Mouse (Mus musculus) macrophage (primary cell): ENCODE measurements around the gene Nrbp1. TPM values are rescaled to one million over a fixed set of nuclear protein-coding genes. Genes with fewer than 3 reads are reported as not detected.

Experiments
- H3K27ac ChIP-seq: fragments of 350-480 bp; formaldehyde crosslinking; 2 replicates; pipeline ENCODE4 v1.9.0; 2021
- H3K36me3 ChIP-seq: fragments of 350-480 bp; formaldehyde crosslinking; 2 replicates; pipeline ENCODE4 v1.9.0; 2021; ENCODE audit errors: inconsistent target
- H3K4me3 ChIP-seq: fragments of 350-480 bp; formaldehyde crosslinking; 2 replicates; pipeline ENCODE4 v1.9.0; 2021; ENCODE audit errors: inconsistent target
- H3K79me2 ChIP-seq: fragments of 350-480 bp; formaldehyde crosslinking; 2 replicates; pipeline ENCODE4 v1.9.0; 2021; ENCODE audit errors: inconsistent target
- WGBS: methylation state at CpG from one replicate; pipeline ENCODE4 v1.1.7; 2026; ENCODE audit warnings: inconsistent platforms; ENCODE audit not compliant: missing documents; 5-methylcytosine and 5-hydroxymethylcytosine counted together
- polyA plus RNA-seq: library from polyadenylated mRNA; stranded (reverse); fragments of 250-400 nt; gene quantifications from 3 replicates; pipeline ENCODE4 v1.2.4, GENCODE M21; 2018; ENCODE audit warnings: inconsistent platforms

Nrbp1 gene
- polyA plus RNA-seq, 1 experiment from 2014 or later, result 96.8 TPM

- WGBS, result 95% methylated on average over 9 of the region's 9 CpGs
- Histone ChIP-seq H3K4me3 (no peak overlapping the region), H3K27ac (no peak overlapping the region), H3K36me3 (no peaks in the 10 kb centered on the region), H3K79me2 (peaks cover 22% of the 10 kb centered on the region)
Measured at GRCm38 (mm10) chr5:31222696-31223095, 18.0 kb upstream of the Nrbp1 start.

DNA sequence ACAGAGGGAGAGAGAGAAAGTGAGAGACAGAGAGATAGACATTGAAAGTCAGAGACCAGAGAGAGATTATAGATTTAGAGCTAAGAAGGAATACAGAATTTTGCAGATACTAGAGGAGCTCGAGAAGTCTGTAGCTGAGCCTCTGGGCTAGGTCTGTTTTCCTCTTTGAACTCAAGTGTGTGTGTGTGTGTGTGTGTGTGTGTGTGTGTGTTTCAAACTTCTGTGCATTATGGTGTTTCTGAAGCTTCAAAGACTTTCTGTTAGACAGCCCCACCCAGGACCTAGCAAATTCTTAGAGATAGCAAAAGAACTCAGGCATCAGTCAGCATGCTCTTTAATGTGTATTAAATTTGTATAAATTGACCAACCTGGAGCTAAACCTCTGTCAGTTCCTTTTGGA, 14.0 kb upstream of the Nrbp1 start:
- Histone ChIP-seq H3K36me3 (no peaks in the 10 kb centered on the region), H3K79me2 (no peaks in the 10 kb centered on the region), H3K4me3 (no peak overlapping the region), H3K27ac (no peak overlapping the region)
- WGBS, result 86% methylated on average over 1 of the region's 1 CpGs

DNA sequence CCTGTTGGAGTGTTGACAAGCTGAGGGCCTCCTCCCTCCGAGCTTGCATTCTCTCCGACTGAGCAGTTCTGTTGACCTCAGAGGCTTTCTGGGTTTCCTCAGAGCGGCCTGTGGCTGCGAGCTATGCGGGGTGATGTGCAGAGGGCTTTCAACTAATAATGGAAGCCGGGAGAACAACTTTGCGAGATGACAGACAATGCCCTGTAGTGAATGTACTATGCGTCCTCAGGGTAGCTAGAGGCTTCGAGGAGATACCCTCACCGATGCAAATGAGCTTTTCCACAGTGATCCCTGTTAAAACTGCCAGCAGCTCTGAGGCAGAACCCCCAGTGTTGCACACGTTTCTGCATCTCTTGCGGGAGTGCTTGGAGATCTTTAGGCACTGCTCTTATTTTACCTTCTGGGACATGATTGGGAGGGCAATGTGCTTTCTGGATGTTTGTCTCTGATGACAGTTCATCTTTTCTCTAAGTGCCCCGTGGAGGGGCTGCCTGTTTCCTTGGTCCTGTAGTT, 914 bp downstream of the Nrbp1 start:
- Histone ChIP-seq H3K36me3 (peaks cover 29% of the 10 kb centered on the region), H3K4me3 (peak overlapping the region; percentile 79), H3K79me2 (peaks cover 40% of the 10 kb centered on the region), H3K27ac (peak overlapping the region; percentile 13; the same call in 1 of the 2 replicates)
- under 1% methylated on average over 13 of the region's 13 CpGs for WGBS

GRCm38 (mm10) chr5:31242191-31242590, 1.5 kb downstream of the Nrbp1 start:
- Histone ChIP-seq H3K36me3 (peaks cover 35% of the 10 kb centered on the region), H3K4me3 (peak overlapping the region; percentile 79), H3K79me2 (peaks cover 40% of the 10 kb centered on the region), H3K27ac (no peak overlapping the region)
- 29% methylated on average over 10 of the region's 10 CpGs for WGBS

GRCm38 (mm10) chr5:31250716-31251115, 10.1 kb downstream of the Nrbp1 start:
- WGBS, result 100% methylated on average over 3 of the region's 4 CpGs

GRCm38 (mm10) chr5:31251541-31252101, 11.0 kb downstream of the Nrbp1 start, which contains the start of gene Krtcap3:
Gene Krtcap3 (plus strand): TSS chr5:31251691.
- H3K4me3 ChIP-seq, result no peak within 1 kb of the TSS
- H3K79me2 ChIP-seq, result no peaks in the 10 kb centered on the region
- no peak within 1 kb of the TSS for H3K27ac ChIP-seq
- 70% methylated on average over 44 of the region's 47 CpGs for WGBS
- H3K36me3 ChIP-seq, result peaks cover 47% of the 10 kb centered on the region

More at GRCm38 (mm10) chr5:31250716-31251115, 10.1 kb downstream of the Nrbp1 start:
- no peaks in the 10 kb centered on the region; the same call in 1 of the 2 replicates for H3K79me2 ChIP-seq
- H3K36me3 ChIP-seq, result peaks cover 56% of the 10 kb centered on the region
- H3K4me3 ChIP-seq, result no peak overlapping the region
- H3K27ac ChIP-seq, result no peak overlapping the region

DNA sequence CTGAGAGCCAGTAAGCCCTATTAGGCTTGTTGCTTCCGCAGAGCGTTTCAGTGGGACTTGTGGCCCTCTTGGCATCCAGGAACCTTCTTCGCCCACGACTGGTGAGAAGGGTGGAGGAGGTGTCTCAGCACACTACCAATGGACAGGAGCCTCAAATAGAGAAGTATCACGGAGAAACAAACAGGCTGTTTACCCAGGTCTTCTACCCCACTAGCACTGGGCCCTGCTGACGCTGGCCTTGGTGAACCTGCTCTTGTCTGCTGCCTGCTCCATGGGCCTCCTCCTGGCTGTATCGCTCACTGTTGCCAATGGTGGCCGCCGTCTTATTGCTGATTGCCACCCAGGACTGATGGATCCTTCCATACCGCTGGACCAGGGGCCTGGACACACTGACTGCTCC, 11.5 kb downstream of the Nrbp1 start:
- no peak overlapping the region for H3K27ac ChIP-seq
- H3K36me3 ChIP-seq, result peaks cover 42% of the 10 kb centered on the region
- H3K4me3 ChIP-seq, result no peak overlapping the region
- H3K79me2 ChIP-seq, result no peaks in the 10 kb centered on the region
- WGBS, result 91% methylated on average over 10 of the region's 10 CpGs

GRCm38 (mm10) chr5:31252795-31253545, 12.3 kb downstream of the Nrbp1 start:
- no peaks in the 10 kb centered on the region for H3K79me2 ChIP-seq
- 93% methylated on average over 15 of the region's 16 CpGs for WGBS
- no peak overlapping the region for H3K27ac ChIP-seq
- no peak overlapping the region for H3K4me3 ChIP-seq
- H3K36me3 ChIP-seq, result peaks cover 34% of the 10 kb centered on the region

GRCm38 (mm10) chr5:31253806-31254205, 13.1 kb downstream of the Nrbp1 start:
- Histone ChIP-seq H3K36me3 (peaks cover 26% of the 10 kb centered on the region), H3K79me2 (no peaks in the 10 kb centered on the region), H3K4me3 (no peak overlapping the region), H3K27ac (no peak overlapping the region)
- 87% methylated on average over 7 of the region's 8 CpGs for WGBS

GRCm38 (mm10) chr5:31254452-31254851, 13.8 kb downstream of the Nrbp1 start:
- no peak overlapping the region for H3K27ac ChIP-seq
- no peaks in the 10 kb centered on the region for H3K79me2 ChIP-seq
- H3K4me3 ChIP-seq, result no peak overlapping the region
- WGBS, result 44% methylated on average over 7 of the region's 7 CpGs
- H3K36me3 ChIP-seq, result peaks cover 19% of the 10 kb centered on the region

GRCm38 (mm10) chr5:31254901-31255300, 14.2 kb downstream of the Nrbp1 start:
- Histone ChIP-seq H3K79me2 (no peaks in the 10 kb centered on the region), H3K27ac (no peak overlapping the region), H3K36me3 (peaks cover 19% of the 10 kb centered on the region), H3K4me3 (no peak overlapping the region)
- WGBS, result 85% methylated on average over 8 of the region's 8 CpGs

DNA sequence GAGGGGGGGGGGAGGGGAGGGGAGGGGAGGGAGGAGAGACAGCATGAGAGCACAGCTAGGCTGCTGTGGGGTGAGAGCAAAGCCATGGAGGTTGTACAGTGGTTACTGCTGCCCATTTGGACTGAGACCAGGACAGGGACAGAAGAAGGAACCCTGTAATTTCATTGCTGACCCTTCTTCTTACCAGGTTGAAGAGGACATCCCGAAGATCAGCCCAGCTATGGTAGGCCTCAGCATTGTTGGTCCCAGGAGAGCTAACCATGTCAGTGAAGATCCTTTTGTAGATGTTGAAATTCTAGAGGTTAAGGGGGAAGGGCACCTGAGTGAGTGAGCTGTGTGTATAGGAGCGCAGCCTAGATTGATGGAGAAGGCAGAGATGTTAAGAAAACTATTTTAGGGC, 14.7 kb downstream of the Nrbp1 start:
- Histone ChIP-seq H3K27ac (no peak overlapping the region), H3K4me3 (no peak overlapping the region), H3K36me3 (peaks cover 19% of the 10 kb centered on the region), H3K79me2 (no peaks in the 10 kb centered on the region)
- 94% methylated on average over 2 of the region's 2 CpGs for WGBS

DNA sequence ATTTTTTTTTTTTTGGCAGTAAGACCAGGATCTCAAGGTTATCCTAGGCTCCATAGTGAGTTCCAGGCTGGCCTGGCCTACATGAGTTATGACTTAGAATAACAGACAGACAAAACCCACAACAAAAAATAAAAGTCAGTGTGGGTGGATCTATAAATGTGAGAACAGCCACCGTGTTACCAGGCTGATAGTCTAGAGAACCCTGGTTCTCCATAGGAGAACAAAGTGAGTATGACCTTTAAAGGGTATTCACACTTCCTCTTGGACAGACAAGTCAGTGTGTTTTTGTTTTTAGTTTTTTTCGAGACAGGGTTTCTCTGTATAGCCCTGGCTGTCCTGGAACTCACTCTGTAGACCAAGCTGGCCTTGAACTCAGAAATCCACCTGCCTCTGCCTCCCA, 15.3 kb downstream of the Nrbp1 start:
- H3K27ac ChIP-seq, result no peak overlapping the region
- WGBS, result 48% methylated on average over 2 of the region's 2 CpGs

DNA sequence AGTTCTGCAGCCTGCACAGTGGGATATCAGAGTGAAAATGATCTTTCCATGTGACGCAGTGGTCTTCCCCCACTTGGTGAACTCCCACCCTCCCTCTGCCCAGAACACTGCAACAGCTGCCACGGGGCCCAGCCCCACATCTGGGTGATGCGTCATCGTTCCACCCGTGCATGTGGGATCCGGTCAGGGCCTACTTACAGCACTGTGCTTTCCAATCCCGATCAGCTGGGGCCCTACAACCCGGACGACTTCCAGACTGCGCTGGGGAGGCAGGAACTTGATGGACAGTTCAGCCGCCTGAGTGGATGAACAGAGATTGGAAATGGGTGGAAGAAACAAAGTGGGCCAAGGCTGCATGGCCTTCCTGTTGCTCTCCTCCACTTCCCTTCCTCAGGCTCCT, 17.0 kb downstream of the Nrbp1 start:
- H3K27ac ChIP-seq, result no peak overlapping the region
- H3K79me2 ChIP-seq, result no peaks in the 10 kb centered on the region
- H3K36me3 ChIP-seq, result peaks cover 23% of the 10 kb centered on the region
- 95% methylated on average over 10 of the region's 11 CpGs for WGBS
- no peak overlapping the region for H3K4me3 ChIP-seq

More for the DNA sequence above, 15.3 kb downstream of the Nrbp1 start:
- Histone ChIP-seq H3K79me2 (no peaks in the 10 kb centered on the region), H3K36me3 (peaks cover 19% of the 10 kb centered on the region), H3K4me3 (no peak overlapping the region)

- H3K79me2 ChIP-seq, result no peaks in the 10 kb centered on the region
- H3K27ac ChIP-seq, result no peak overlapping the region
- H3K36me3 ChIP-seq, result peaks cover 53% of the 10 kb centered on the region; the same call in 1 of the 2 replicates
- WGBS, result 84% methylated on average over 7 of the region's 7 CpGs
- no peak overlapping the region for H3K4me3 ChIP-seq
Measured at GRCm38 (mm10) chr5:31266101-31266500, 25.4 kb downstream of the Nrbp1 start.
